Mouse (Mus musculus) large intestine, adult 2 months (tissue): ENCODE data around the gene Dock11. TPM values are rescaled to one million over a fixed set of nuclear protein-coding genes. Genes with fewer than 3 reads are reported as not detected.

Experiments used
- DNase-seq: peaks from one replicate; pipeline ENCODE4 v3.0.0-alpha.2; 2012; ENCODE audit warnings: low read depth, low spot score
- WGBS: fragments of 180-500 bp; shearing (Covaris S2); methylation state at CpG from one replicate; pipeline ENCODE4 v1.1.7; 2018; 5-methylcytosine and 5-hydroxymethylcytosine counted together
- polyA plus RNA-seq: library from polyadenylated mRNA; depleted of rRNA; stranded (reverse); fragments of >200 nt; gene quantifications from 2 replicates; pipeline ENCODE4 v1.2.3, GENCODE M21; 2012; rRNA removed

Gene Dock11
- 1.8 and 3.5 TPM in 2 replicates for polyA plus RNA-seq

- peak; percentile 14 for DNase-seq
- 14% methylated on average over 37 of the region's 38 CpGs for WGBS
Observed at GRCm38 (mm10) chrX:35888087-35888895, at the start of gene Dock11. Dock11 (plus strand) TSS chrX:35888832.

- 59% methylated on average over 1 of the region's 1 CpGs for WGBS
- DNase-seq: no peak
Observed at GRCm38 (mm10) chrX:35879703-35880102, 8.9 kb upstream of the Dock11 start.

GRCm38 (mm10) chrX:35888945-35889799 lies 540 bp downstream of the Dock11 start:
- DNase-seq: no peak
- 19% methylated on average over 56 of the region's 58 CpGs for WGBS

GRCm38 (mm10) chrX:35889800-35890106 lies 1.1 kb downstream of the Dock11 start:
- DNase-seq: no peak
- WGBS: 15% methylated on average over 8 of the region's 8 CpGs

- 41% methylated on average over 5 of the region's 5 CpGs for WGBS
- no peak for DNase-seq
Observed at GRCm38 (mm10) chrX:35891534-35892125, 3.0 kb downstream of the Dock11 start.

GRCm38 (mm10) chrX:35892377-35892776 lies 3.7 kb downstream of the Dock11 start:
- 75% methylated on average over 5 of the region's 5 CpGs for WGBS
- DNase-seq: no peak

GRCm38 (mm10) chrX:35897648-35898500 lies 9.2 kb downstream of the Dock11 start:
- WGBS: 77% methylated on average over 11 of the region's 11 CpGs
- DNase-seq: no peak

- WGBS: 100% methylated on average over 1 of the region's 2 CpGs
- DNase-seq: no peak
Observed at GRCm38 (mm10) chrX:35898501-35898766, 9.8 kb downstream of the Dock11 start.

- no peak for DNase-seq
- 65% methylated on average over 7 of the region's 7 CpGs for WGBS
Observed at GRCm38 (mm10) chrX:35904352-35904751, 15.7 kb downstream of the Dock11 start.

- WGBS: 71% methylated on average over 4 of the region's 4 CpGs
- no peak for DNase-seq
Observed at GRCm38 (mm10) chrX:35906696-35907330, 18.2 kb downstream of the Dock11 start.

GRCm38 (mm10) chrX:35919558-35919957 lies 30.9 kb downstream of the Dock11 start:
- WGBS: 73% methylated on average over 2 of the region's 2 CpGs

GRCm38 (mm10) chrX:35920096-35920607 lies 31.5 kb downstream of the Dock11 start:
- WGBS: 73% methylated on average over 3 of the region's 3 CpGs
- no peak for DNase-seq

More at GRCm38 (mm10) chrX:35919558-35919957, 30.9 kb downstream of the Dock11 start:
- no peak for DNase-seq

GRCm38 (mm10) chrX:35921922-35922321 lies 33.3 kb downstream of the Dock11 start:
- DNase-seq: no peak
- WGBS: 85% methylated on average over 3 of the region's 3 CpGs

GRCm38 (mm10) chrX:35924705-35925264 lies 36.2 kb downstream of the Dock11 start:
- WGBS: 76% methylated on average over 1 of the region's 1 CpGs
- DNase-seq: no peak

GRCm38 (mm10) chrX:35930094-35930933 lies 41.7 kb downstream of the Dock11 start:
- DNase-seq: no peak
- WGBS: 45% methylated on average over 9 of the region's 9 CpGs

- WGBS: 29% methylated on average over 3 of the region's 3 CpGs
- no peak for DNase-seq
Observed at GRCm38 (mm10) chrX:35930934-35931406, 42.3 kb downstream of the Dock11 start.

- no peak for DNase-seq
- WGBS: 68% methylated on average over 1 of the region's 1 CpGs
Observed at GRCm38 (mm10) chrX:35931945-35932344, 43.3 kb downstream of the Dock11 start.

- no peak for DNase-seq
Observed at GRCm38 (mm10) chrX:35932952-35933351, 44.3 kb downstream of the Dock11 start.
